Mouse (Mus musculus) MN1 (cell line): ENCODE results near the gene Kif13a.

Experiments used
- DNase-seq: peaks from one replicate; pipeline ENCODE4 v3.0.0-alpha.2; 2016; ENCODE audit warnings: low spot score

Gene Kif13a

DNA sequence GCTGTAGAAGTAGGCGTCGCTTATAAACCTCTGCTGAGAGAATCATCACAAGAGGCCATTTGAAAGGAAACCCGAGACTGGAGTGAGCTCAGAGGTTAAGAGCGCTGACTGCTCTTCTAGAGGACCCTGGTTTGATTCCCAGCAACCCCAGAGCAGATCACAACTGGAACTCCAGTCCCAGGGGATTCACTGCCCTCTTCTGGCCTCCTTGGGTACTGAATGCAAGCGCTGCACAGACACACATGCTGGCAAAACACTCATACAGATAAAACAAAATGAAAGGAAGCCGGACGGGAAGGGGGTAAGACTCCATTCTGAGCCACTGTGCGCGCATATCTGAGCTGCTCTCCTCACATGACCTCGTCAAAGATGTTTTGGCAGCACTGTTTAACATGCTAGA lies 94.9 kb downstream of the Kif13a start:
- no peak for DNase-seq

DNA sequence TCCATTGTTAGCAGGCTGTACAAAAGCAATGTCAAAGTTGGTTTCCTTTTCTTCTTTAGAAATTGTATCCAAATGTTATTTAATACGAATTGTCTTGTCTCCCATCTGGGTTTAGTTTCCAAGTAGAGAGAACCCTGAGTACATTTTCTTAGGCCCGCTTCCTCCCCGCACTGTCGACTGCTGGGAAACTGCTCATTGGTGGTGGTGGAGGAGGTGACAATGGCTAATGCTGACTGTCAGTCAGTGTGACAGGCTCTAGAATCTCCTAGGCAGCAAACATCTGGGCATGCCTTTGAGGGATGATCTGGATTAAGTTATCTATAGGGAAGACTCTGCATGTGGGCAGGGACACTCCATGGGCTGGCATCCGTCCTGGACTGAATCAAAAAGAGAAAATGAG lies 96.1 kb downstream of the Kif13a start:
- no peak for DNase-seq

DNA sequence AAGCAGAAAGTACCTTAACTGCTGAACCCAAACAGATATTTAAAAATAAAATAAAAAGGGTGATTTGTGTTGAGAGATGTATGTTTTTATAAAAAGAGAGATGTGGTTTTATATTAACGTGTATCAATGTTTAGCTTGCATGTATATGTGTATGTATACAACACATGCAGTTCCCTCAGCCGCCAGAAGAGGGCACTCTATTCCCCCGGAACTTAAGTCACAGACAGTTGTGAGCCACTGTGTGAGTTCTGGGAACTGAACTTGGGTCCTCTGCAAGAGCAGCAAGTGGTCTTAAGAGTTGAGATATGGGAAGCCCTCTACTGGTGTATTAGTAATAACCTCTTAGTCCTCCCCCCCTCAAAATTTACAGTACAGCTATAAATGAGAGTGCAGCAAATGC lies 96.7 kb downstream of the Kif13a start:
- DNase-seq = no peak

DNA sequence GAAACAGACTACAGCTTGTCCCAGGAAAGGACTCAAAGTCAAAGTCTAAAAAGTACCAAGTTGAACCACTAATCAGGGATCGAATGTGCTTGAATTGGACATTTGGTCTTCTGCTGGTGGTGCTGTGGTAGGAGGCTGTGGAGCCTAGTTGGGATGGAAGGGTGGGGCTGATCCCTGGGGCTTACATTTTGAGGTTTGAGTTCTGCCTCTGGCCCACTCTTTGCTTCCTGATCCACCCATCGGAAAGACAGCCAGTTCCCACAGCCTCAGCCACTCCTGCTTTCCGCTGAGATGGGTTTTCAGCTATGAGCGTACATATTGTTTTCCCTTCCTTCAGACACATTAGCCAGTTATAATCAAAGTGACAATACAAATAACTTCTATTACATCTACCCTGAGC lies 106.4 kb downstream of the Kif13a start:
- DNase-seq = no peak

DNA sequence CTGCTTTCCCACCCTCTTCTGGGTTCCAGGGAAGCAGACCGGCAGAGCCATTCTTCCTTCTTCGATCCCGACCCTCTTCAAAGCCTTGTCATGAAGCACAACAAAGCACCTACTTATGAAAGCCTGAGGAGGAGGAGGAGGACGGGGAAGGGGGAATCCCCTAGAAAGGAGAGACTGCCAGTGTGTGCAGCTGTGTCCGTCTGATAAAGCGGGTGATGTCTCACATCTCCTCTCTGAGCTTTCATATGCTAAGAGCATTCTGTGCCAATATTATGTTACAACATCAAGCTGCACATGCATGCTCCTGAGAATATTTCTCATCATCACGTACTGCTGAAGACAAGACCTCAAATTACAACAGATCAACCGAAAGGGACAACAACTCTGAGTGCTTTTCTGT lies 107.5 kb downstream of the Kif13a start:
- DNase-seq = no peak

DNA sequence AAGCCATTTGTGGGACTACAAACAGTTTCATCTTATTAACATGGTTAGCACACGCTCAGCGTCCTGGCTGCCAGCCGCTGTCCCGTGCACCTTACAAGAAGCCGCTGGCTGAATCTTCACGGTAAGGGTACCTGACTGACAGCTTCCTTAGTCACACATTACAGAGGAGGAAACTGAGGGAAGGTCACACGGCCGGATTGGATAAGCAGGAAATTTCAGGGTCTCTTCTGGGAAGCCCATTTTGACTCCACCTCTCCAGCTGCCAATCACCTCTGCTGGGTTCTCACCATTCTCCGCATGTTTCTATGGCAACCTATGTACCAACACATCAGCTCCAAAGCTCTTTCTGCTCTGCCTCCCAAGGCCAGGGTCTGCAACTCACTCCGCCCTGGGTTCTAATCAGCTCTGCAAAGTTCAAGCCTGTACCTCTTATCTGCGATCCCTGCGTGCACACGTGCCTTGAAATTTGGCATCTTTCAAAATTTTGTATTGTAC lies 109.9 kb downstream of the Kif13a start:
- no peak for DNase-seq

DNA sequence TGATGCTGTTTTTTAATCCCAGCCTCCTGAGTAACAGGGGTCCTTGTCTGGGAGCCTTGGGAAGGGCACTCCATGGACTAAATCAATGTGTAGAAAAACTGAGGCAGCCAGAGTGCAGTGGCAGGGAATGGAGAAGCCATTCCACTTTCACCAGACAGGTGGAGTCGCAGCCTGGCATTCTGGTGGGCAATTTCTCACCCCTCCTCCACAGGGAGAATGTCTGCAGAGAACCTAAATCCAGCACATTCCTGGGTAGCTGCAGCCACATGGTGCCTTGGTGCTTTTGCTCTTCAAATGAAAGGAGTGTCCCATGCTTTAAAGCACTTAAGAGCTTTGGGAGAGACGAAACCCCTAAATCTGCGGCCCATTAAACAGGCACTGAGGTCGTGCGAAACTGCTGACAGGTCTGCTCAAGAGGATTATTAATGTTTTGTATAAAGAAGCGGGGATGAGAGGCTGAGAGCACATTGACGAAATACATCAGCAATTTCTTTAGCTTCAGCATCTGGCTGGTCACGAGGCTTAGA lies 110.4 kb downstream of the Kif13a start:
- DNase-seq = no peak

DNA sequence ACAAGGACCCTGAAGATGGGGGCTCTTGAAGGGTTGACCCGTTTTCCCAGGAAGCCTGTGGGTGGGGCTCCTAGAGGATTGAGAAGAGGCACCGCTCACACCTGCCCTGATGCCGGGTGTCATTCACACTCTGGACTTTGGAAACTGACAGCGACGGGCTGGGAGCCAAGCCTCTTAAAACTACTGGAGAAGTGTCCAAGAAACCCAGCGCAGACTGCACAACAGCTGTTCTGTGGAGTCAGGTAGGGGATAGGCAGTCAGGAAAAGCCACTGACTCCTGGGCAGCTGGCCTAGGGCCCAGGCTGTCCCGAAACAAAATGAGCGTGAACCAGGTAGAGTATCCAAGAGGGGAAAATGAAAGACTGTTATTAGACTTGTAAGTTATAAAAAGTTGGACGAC lies 111.3 kb downstream of the Kif13a start:
- DNase-seq = no peak

DNA sequence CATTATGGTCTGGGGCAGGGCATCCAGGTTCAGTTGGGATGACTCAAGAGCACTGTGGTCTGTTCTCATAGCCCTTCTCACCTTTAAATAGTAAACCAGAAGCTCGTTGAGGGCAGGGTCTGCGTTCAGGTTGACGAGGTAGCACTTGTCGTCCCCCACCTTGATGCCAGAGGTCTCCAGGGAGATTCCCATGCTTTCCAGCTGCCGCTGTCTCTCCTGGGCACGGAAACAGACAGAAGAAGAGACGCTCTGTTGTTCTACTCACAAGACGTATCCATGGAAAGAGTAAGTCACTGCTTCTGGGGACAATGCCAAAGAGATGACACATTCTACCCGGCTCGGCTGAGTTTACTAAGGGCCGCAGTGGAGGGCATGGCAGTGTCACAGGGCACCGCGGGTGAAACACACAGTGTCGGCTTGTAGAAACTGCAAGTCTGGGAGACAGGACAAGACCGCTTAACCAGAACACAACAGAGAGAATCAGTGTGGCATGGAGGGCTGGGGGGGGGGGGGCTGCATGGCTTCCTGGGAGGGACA lies 117.0 kb downstream of the Kif13a start:
- no peak for DNase-seq

DNA sequence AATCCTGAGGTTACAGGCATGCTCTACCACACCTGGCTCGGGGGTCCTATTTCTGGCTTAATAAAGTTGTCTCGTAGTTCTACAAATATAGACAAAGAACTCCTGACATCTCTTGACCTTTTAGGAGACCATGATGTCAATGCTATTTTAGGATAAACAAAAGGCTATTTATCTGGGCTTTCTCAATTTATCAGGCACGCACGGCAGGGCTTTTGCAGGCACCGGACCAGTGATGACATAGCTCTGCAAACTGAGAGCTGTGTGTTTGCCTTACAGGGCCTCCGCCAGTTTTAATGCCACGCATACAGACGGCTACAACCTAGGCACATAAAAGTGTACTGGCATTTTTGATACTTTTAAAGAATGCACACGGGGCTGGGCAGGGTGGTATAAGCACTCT lies 118.0 kb downstream of the Kif13a start:
- no peak for DNase-seq

DNA sequence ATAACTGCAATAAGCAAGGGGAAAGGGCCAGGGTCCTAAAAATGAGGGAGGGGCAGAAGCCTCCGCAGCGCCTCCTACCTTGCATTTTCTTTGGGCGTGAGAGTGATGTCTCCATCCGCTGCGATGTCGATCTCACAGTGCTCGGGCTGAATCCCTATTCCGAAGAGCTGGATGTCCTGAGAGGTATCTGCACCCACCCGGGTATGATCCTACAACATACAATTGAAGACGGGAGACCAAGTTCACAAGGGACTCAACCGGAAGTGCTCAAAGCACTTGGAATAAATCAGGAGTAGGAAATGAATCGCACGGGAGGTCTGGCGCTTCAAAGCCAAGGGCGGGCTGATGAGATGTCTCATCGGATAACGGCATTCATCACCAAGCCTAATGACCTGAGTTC lies 119.1 kb downstream of the Kif13a start:
- DNase-seq = no peak

DNA sequence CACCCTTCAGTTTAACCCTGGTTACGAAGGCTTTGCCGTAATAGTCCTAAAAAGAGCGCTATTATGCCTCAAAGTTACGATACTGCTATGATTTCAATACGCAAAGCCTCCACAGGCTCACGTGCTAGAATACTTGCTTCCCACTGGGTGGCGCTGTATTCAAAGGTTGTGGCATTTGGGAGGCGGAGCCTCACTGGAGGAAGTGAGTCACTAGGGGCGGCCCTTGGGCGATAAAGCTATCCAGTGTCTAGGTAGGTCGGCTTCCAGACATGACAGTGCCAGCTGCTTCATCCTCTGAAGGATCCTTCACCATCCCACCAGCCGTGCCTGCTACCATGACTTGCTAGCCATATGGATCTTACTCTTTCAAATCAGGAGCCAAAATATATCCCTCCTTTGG lies 119.6 kb downstream of the Kif13a start:
- peak; percentile 24 for DNase-seq

DNA sequence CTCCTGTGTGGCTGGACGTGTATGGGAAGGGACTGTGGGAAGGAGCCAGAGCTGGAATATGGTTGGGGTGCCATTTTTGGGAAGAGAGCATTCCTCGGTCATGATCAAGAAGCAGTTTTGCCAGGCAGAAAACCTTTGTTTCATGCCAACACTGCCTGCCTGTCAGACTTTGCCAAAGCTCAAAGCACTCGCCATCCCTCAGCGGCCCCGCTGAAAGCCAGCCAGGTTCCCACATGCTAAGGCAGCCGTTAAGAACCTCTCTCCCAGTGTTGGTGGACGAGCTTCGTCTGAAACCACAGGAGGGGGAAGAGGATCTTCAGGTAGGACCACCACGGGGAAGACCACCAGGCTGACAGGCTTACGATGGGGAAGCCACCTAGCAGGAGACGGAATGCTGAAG lies 121.8 kb downstream of the Kif13a start:
- no peak for DNase-seq

DNA sequence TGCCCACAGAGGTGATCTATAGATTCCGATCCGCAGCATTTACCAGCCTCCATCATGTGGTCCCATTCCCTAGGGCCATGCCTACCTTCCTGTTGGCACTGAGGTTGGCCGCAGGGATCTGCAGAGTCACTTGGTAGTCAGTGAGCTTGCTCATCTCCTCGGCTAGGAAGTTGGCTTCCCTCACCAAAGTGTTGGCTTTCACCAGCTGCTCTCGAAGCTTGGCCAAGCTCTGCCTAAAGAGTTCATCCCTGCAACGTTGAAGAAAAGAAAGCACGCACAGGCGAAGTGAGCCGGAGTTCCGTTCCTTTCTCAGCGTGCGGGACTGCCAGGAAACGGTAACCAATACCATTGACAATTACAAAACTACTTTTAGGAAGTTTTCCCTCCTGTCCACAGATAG lies 128.5 kb downstream of the Kif13a start:
- no peak for DNase-seq

DNA sequence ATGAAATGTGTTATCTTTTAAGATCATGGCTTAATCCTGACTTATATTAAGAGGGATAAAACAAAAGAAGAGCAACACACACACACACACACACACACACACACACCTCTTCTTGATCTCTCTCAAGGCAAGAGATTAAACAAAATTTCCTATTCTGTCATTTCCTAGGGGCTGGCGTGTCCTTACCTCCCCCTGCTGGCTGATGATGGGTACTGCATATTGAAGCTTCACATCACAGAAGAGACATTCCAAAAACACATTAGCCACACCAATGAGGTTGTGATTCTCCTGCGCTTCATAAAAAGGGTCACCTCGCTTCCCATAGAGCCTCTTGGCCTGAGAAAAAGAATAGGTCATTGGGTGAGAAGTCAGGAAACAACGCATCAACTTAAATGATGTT lies 131.5 kb downstream of the Kif13a start:
- peak; percentile 51 for DNase-seq

DNA sequence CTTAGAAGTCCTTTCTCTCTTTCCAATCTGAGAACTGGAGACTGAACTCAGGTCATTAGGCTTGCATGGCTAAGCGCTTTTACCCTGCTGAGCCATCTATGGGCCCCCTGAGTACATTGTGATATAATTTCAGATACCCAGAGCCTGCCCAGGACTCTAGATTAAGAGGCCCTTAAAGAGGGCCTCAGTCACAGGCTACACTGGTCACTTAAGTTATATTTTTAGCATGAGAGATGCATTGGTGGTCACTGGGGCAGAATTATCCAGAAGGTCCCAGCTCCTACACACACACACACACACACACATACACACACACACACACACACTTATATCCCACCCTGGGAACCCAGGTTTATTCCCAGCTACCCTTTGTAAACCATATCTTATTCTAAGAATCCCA lies 133.3 kb downstream of the Kif13a start:
- no peak for DNase-seq

DNA sequence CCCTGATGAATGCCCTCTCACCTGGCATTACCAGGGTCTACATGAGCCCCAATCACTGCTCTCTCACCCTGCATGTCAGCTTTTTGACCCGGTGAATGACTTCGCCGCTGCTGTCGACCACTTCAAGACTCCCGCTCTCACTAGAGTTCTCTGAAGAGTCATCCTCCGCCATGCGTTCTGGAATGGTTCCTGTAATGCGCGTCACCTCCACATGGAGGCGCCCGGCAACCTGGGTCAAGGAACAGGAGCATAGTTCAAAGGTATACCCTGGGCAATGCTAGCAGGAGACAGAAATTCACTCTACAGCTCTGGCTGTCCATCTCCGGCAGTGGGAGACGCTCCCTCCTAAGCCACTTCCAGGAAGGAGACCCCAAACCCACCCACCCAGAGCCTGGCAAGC lies 135.8 kb downstream of the Kif13a start:
- no peak for DNase-seq

DNA sequence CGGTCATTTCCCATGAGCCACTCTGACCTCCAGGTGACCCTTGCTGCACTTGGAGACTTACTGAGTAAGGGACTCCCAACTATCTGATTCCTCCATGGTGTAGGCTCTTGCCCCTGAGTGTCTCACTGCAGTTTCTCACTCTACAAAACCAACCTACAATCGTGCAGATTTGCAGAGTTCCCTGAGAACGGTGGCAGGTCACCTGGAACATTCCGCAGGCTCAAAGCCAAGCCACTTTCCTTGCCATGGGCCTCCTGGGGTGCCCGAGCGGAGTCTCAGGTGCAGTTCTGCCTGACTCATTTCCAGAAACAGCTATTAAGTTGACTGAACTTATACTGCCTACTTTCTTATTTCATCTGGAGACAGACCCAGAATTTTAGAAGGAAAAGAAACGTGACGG lies 141.2 kb downstream of the Kif13a start:
- DNase-seq = no peak

DNA sequence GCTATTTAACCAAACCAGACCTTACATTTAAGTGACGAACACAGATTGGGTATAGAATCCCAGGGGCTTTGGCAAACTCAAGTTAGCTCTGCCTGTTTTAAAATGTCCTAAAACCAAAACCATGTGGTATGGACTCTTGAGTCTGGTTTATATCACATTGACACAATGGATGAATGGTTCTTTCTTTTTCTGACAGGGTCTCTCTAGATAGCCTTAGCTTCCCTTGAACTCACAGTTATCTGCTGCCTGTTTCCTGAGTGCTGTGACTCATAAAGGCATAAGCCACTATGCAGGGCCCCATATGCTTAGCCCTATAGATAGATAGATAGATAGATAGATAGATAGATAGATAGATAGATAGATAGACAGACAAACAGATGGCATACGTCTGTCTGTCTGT lies 142.8 kb downstream of the Kif13a start:
- peak; percentile 56 for DNase-seq

DNA sequence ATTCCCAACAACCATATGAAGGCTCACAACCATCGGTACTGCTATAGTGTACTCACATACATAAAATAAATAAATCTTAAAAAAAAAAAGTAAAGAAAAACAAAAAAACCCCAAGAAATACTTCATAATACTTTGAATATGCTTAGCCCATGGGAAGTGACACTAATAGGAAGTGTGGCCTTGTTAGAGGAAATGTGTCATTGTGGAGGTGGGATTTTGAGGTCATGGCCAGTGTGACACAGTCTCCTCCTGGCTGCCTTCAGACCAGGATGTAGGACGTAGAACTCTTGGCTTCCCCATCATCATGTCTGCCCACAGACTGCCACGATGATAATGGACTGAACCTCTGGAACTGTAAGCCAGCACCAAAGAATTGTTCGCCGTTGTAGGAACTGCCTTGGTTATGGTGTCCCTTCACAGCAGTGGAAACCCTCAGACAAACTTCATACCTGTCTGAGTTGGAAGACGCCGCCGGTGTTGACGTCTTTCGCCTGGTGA lies 143.6 kb downstream of the Kif13a start:
- no peak for DNase-seq

DNA sequence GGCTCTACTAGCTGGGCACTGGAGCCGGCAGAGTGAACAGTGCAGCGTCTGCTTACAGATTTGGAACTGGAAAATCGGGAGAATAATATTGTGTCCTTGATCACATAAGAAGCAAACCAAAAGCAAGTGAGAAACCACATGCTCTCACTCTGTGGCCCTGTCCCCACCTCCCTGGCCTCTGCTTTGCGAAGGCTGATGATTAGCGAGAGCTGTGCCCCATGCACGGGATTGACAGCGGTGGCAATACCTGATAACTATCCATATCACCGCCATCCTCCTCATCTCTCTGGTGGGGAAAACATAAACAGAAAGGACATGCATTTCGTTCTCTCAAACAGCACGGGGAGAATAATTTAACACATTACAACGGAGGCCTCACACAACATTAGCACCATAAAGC lies 149.3 kb downstream of the Kif13a start:
- DNase-seq = no peak

DNA sequence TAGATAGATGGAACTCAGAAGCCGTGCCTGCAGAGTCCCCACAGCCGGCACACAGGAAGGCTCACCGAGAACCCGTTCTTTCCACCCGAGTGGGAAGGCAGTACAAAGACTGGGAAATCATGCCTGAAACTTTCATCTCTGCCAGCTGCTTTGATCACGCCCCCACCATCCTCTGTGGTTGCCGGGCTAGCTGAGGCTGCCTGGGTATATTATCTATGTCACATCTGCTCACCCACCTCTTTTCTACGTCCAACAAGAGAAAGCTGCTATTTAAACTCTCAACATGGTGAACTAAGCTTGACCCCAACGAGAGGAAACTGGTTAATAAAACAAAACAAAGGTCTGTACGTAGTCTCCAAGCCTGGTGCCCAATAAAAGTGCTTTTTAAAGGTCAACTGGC lies 149.8 kb downstream of the Kif13a start:
- DNase-seq = no peak

DNA sequence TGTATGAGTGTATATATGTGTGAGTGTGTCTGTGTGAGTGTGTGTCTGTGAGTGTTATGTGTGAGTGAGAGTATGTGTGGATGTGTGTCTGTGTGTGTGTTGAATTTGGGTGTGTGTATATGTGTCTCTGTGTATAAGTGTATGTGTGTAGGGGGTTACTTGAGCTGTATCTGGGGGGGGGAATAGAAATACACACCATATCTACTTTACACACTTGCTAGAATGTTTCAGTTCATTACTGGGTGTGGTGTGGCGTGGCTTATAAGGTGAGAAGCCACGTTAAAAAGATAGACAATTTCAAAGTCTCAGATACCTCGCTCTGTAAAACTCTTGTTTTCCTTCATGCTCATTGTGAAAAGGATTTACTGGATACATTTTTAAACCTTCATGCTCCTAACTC lies 152.2 kb downstream of the Kif13a start:
- no peak for DNase-seq

DNA sequence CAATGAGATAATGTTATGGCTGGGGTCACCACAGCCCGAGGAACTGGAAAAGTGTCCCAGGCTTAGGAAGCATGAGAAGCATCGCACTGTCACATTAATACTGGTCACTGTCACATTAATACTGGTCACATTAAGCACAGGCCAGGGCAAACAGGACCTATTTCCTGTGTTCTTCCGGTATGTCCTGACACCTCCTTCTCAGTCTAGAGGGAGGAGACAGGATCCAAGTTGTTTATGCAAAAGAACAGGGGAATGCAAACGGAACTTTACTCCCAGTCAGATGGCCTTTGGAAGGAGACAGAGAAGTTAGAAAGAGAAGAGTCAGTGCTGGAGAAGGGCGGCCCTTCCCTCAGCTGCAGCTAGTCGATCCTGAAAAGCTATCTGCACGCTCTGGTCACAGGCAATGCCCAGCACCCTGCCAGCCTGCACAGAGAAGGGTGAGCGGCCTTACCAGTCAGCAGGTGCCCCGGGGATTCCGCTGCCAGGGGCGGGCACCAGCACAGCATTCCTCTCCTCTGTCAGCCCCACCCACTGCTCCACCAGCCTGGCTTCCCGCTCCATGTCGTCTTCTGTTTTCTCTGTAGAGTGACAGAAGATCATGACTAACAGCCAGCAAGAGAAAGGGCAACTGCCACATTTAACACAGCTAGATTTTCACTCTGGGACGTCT lies 152.9 kb downstream of the Kif13a start:
- DNase-seq = no peak
